Mouse (Mus musculus) spleen, postnatal 0 days (tissue): ENCODE data around the gene Ccdc80. TPM values are rescaled to one million over a fixed set of nuclear protein-coding genes. Genes with fewer than 3 reads are reported as not detected.

Experiments
- polyA plus RNA-seq: library from polyadenylated mRNA; unstranded; fragments of >200 nt; fragmentation: Nextera tagmentation; extraction: Ambion mirVana; gene quantifications from 2 replicates; pipeline ENCODE4 v1.2.1, GENCODE M21; 2015

Ccdc80 gene
- polyA plus RNA-seq: 26.9 and 37.8 TPM in 2 replicates

DNA sequence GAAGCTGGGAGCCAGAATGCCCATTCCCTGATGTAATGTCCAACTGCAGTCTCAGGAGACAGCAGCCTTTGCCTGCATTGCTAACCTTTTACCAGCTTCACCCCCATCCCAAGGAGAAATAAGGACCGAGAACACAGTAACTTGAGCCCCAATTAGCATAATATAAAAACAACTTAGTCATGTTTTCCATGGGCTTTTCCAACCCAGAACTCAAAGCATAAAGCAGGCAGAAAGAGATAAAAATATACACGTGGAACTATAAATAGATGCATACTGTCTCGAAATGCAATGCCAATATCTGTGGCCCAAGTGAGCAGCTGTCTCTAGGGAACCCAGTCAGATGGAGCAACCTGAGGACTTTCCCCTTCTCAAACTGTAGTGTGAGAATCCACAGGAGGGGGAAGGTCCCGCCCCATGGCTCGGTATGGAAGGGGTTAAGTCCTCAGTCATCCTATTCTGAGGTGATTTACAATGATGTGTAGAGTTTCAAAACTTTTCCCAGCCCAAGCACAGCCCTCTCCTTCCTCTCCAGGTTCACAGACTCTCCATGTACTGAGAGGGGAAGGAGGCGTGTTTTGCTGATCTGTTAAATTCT lies at the start of gene Ccdc80:
Gene Ccdc80, plus strand, starts transcription at position 266 of the 595 bp plus-strand sequence.

GRCm38 (mm10) chr16:45158522-45159388 lies 65.6 kb downstream of the Ccdc80 start, which contains the start of the genes Slc35a5 and Atg3:
TSS of gene Slc35a5 (minus strand) at chr16:45158706.
TSS of gene Atg3 (plus strand) at chr16:45158785.

Other genes starting within 250 kb of the Ccdc80 start
- not detected in 2 replicates for gene Cd200r2, start 226.3 kb upstream of the Ccdc80 start, polyA plus RNA-seq
- gene Cd200r3, start 149.7 kb upstream of the Ccdc80 start, polyA plus RNA-seq: 6.6 and 13.8 TPM in 2 replicates
- 8.4 and 10.7 TPM in 2 replicates for gene Slc35a5, start 65.3 kb downstream of the Ccdc80 start, polyA plus RNA-seq
- gene Atg3, start 65.4 kb downstream of the Ccdc80 start, polyA plus RNA-seq: 26.0 and 35.2 TPM in 2 replicates
- gene Btla, start 130.9 kb downstream of the Ccdc80 start, polyA plus RNA-seq: 1.9 and 2.4 TPM in 2 replicates